Mouse (Mus musculus) gastrocnemius, adult 2 months (tissue): ENCODE data around the gene Peli2. TPM values are rescaled to one million over a fixed set of nuclear protein-coding genes. Genes with fewer than 3 reads are reported as not detected.

Source experiments
- DNase-seq: peaks from one replicate; pipeline ENCODE4 v3.0.0; 2022
- H3K27ac ChIP-seq: fragments of 200-600 bp; 2 replicates; pipeline ENCODE4 v1.8.1; 2022; ENCODE audit warnings: mild to moderate bottlenecking
- H3K4me3 ChIP-seq: fragments of 200-600 bp; 2 replicates; pipeline ENCODE4 v1.8.1; 2022; ENCODE audit warnings: mild to moderate bottlenecking, moderate library complexity
- CTCF ChIP-seq: fragments of 200-600 bp; IDR thresholded peaks from 2 replicates; pipeline ENCODE4 v1.8.1; 2022; ENCODE audit warnings: antibody characterized with exemption, mild to moderate bottlenecking, moderate library complexity
- intact Hi-C: fragments of 180-260 bp; cut with DNase I; formaldehyde crosslinking; loops from one replicate; pipeline ENCODE4 v1.15.1; 2025
- total RNA-seq, 2 experiments: library from RNA; stranded (reverse); gene quantifications; 2 replicates each; pipeline ENCODE4 v1.2.3; 2021

The Peli2 gene
- total RNA-seq, 2 experiments from 2014 or later, result 15.0 to 17.6 TPM

GRCm38 (mm10) chr14:48144330-48144729, 23.7 kb downstream of the Peli2 start:
- Histone ChIP-seq H3K4me3 (no peak overlapping the region), H3K27ac (no peak overlapping the region)
- DNase-seq, result no peak
- TF ChIP-seq CTCF, result no peak
- intact Hi-C loops, result no loop called here

DNA sequence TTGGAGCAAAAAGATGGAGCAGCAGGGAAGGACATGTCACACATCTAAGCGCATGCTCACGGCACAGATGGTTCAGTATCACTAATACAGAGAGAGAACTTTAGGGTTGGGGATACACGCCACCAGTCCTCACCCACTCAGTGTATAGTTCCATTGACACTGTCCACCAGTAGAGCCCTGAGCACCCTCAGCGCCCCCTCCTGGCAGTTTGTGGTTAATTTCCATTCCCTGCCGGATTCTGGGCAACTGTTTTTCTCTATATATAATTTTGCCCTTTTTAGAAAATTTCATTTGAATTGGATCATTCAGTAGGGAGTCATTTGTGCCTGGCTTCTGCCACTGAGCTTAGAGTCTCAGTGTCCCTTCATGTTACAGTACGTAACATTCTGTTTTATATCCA, 27.1 kb downstream of the Peli2 start:
- peak; percentile 56 for TF ChIP-seq CTCF

DNA sequence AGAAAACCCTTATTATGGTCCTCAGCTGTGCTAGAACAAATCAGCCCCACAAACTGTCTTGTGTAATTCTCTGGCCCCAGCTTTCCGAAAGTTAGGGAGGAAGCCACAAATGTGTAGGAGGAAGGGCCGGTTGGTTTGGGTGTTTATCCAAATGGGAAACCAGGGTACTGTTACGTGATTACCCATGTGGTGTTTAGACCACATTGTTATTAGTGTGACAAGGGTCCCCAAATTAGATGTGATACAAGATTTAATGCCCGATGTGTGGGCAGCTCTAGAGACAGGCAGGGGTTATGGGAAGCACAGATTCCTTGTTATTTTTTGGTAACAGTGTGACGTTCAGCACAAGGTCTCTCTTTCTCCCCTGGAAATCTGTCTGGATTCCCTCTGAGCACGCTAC, 28.0 kb downstream of the Peli2 start:
- Histone ChIP-seq H3K27ac (no peak overlapping the region), H3K4me3 (no peak overlapping the region)
- no peak for DNase-seq
- intact Hi-C loops, result no loop called here
- TF ChIP-seq CTCF, result no peak

More for the DNA sequence above, 27.1 kb downstream of the Peli2 start:
- DNase-seq, result no peak
- H3K27ac ChIP-seq, result no peak overlapping the region
- no peak overlapping the region for H3K4me3 ChIP-seq
- intact Hi-C loops, result no loop called here

DNA sequence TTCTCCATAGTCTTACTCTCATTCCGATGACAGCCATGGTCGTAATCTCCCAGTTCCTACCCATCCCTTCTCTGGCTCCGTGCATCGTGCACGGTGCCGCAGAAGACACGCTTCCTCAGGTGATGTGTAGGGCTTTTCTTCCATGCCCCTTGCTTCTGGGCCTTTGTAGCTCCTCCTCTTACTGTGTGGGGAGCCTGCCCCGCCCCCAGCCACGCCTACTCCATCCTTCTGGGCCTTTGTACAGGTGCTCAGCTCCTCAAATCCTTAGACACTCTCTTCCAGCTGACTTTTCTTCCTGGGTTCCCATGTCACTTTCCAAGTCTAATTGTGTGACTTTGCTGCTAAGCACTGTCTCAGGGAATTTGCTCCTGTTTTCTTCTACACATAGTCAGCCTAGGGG, 28.7 kb downstream of the Peli2 start:
- no peak for DNase-seq
- no peak overlapping the region for H3K27ac ChIP-seq
- TF ChIP-seq CTCF, result no peak
- intact Hi-C loops, result no loop called here
- H3K4me3 ChIP-seq, result no peak overlapping the region

DNA sequence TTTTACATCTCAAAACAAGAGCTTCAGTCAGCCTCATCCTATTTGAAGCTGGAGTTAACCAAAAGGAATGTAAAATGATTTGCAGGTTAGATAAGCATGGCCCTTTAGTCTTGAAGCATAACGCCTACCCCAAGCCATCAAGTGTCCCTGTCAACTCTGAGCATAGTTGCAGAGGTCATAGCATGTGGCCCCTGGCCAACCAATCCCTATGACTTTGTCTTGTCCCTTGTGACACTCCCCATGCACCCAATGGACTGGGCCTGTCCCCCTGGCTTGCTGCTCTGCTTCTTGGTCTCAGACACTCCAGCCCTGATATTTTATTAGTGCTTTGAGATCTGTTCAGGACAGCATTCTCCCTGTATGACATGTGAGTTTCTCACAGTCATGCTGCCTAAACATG, 30.3 kb downstream of the Peli2 start:
- H3K4me3 ChIP-seq, result no peak overlapping the region
- DNase-seq, result no peak
- no peak for TF ChIP-seq CTCF
- peak overlapping the region; percentile 41; the same call in 1 of the 2 replicates for H3K27ac ChIP-seq
- intact Hi-C loops, result no loop called here

DNA sequence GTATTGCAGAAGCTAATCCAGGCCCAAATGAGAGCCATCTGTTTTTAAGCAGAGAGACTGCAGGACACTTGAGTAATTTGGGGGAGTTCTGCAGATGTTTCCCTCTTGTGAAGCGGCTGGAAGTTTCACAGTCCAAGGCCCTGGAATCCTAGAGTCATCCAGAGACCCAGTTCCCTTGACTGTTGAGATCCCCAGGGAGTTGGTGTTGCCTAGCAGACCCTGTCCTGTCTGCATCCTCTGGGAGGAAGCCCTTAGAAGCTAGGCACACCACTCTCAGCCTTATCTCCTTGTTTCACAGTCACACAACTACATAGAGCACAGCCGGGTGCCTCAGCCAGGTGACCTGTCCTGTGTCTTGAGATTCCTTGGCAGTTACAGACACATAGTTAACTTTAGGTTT, 30.9 kb downstream of the Peli2 start:
- no peak for TF ChIP-seq CTCF
- no peak for DNase-seq
- no peak overlapping the region for H3K4me3 ChIP-seq
- intact Hi-C loops, result no loop called here
- H3K27ac ChIP-seq, result peak overlapping the region; percentile 41

GRCm38 (mm10) chr14:48153064-48153463, 32.4 kb downstream of the Peli2 start:
- Histone ChIP-seq H3K4me3 (no peak overlapping the region), H3K27ac (no peak overlapping the region)
- TF ChIP-seq CTCF, result no peak
- DNase-seq, result no peak
- intact Hi-C loops, result no loop called here

DNA sequence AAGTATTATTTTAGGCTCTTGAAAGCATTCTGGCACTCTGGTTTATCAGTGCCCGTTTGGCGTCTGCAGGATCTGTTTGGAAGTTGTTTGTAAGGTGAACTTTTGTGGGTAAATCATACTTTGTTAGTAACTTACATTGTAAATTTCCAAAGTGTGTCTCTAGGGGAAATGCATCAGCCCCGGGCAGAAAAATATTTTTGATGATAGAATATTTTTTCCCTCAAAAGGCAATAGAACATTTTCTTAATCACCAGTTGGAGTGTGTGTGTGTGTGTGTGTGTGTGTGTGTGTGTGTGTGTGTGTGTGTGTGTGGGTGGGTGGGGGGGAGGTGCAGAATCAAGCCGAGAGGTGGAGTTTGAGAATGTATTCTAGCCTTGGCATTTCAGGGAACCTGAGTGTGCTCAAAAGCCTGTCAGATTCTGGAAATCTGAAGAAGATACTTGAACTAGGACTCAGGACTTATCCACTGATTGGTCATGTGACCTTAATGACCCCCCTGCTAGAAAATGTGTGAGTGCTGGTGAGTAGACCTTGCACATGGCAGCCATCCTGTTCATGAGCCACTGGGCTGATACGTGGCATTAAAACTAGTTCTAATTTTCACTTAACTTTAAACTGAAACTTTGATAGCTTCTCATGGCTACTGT, 33.4 kb downstream of the Peli2 start:
- DNase-seq, result no peak
- intact Hi-C loops, result no loop called here
- no peak for TF ChIP-seq CTCF
- peak overlapping the region; percentile 38; the same call in 1 of the 2 replicates for H3K27ac ChIP-seq
- H3K4me3 ChIP-seq, result no peak overlapping the region

- DNase-seq, result no peak
- no peak overlapping the region for H3K4me3 ChIP-seq
- TF ChIP-seq CTCF, result no peak
- intact Hi-C loops, result no loop called here
- H3K27ac ChIP-seq, result peak overlapping the region; percentile 38; the same call in 1 of the 2 replicates
Measured at GRCm38 (mm10) chr14:48154641-48155040, 34.0 kb downstream of the Peli2 start.

DNA sequence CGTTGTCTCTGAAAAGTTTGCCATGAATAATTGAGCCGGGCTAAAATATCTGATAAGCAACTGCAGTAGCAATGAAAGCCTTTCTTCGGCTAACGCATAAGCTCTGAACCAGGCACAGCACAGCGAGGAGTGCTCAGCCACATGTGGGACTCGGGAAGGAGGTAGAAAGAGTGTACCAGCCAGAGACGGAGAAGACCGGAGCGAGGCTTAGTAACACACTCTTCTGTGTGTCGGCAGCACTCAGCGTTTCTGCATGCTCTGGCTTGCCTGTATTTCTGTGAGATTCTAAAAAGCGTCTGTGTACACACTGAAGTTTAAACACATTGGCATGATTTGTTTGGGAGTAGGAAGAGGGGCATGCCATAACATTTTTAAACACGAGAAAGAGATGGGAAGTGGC, 34.5 kb downstream of the Peli2 start:
- no peak for TF ChIP-seq CTCF
- no peak for DNase-seq
- Histone ChIP-seq H3K27ac (no peak overlapping the region), H3K4me3 (no peak overlapping the region)
- intact Hi-C loops, result no loop called here

DNA sequence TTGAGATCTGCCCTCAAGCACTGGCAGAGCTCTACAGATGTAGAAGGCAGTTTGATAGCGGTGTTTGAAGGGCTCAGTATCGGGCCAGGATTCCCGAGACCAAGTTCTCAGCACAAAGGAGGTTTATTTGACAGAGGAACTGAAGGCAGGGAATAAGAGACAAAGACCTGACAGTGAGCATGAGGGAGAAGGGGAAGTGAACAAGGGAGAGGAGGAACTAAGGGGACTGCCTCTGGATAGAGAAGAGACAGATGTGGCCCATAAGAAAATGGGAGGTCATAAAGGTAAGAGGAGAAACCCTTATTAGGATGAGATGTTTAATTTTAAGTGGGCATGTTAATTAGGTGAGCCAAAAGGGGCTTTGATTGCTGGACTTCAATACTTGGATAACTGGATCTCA, 36.5 kb downstream of the Peli2 start:
- no peak for DNase-seq
- intact Hi-C loops, result no loop called here
- Histone ChIP-seq H3K27ac (no peak overlapping the region), H3K4me3 (no peak overlapping the region)
- TF ChIP-seq CTCF, result no peak

- intact Hi-C loops, result no loop called here
- no peak overlapping the region for H3K27ac ChIP-seq
- TF ChIP-seq CTCF, result no peak
- H3K4me3 ChIP-seq, result no peak overlapping the region
- DNase-seq, result no peak
Measured at GRCm38 (mm10) chr14:48157835-48158234, 37.2 kb downstream of the Peli2 start.

DNA sequence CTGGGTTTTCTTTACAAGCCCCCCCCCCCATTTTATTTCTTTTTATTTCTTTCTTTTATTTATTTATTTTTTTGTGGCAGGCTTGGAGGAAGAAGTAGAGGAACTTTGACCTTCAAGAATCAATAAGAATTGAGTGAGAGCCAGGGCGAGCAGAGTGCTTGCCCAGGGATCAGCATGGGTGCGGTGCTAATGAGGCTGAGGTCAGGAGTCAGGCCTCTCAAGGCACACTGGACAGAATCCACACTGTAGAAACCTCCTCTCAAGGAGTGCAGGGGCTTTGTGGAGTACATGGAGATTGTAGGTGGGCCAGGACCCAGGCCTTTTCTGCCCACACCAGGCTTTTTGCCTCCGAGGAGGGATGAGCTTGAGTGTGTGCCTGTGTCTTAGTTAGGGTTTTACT, 38.8 kb downstream of the Peli2 start:
- Histone ChIP-seq H3K27ac (no peak overlapping the region), H3K4me3 (no peak overlapping the region)
- intact Hi-C loops, result no loop called here
- no peak for TF ChIP-seq CTCF
- no peak for DNase-seq

GRCm38 (mm10) chr14:48162446-48162845, 41.8 kb downstream of the Peli2 start:
- Histone ChIP-seq H3K4me3 (no peak overlapping the region), H3K27ac (no peak overlapping the region)
- no peak for TF ChIP-seq CTCF
- DNase-seq, result no peak
- intact Hi-C loops, result no loop called here

- no peak for TF ChIP-seq CTCF
- intact Hi-C loops, result no loop called here
- DNase-seq, result no peak
- H3K4me3 ChIP-seq, result no peak overlapping the region
- no peak overlapping the region for H3K27ac ChIP-seq
Measured at GRCm38 (mm10) chr14:48164917-48165316, 44.3 kb downstream of the Peli2 start.
